Mouse (Mus musculus): ENCODE measurements around the gene Tmem132c. TPM values are rescaled to one million over a fixed set of nuclear protein-coding genes. Genes with fewer than 3 reads are reported as not detected.

Tmem132c gene
- polyA plus RNA-seq, 1 experiment from 2014 or later, result not detected

DNA sequence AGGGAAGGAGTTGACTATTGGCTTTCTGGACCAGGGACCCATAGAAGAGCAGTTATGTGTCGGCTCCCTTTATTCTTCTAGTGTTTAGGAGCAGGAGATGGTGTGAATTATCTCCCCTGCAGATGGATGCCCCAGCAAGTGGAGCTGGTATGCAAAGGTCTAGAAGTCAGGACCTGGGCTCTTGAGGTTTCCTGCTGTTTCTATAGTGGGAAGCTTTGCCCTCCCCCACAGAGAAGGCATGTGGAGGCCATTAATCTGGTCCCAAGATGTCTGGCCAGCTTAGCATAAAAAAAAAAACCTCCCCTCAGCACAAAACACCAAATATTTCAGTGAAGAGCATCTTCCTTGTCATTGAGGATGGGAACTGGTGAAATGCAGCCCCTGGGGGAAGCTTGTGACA, 57.4 kb downstream of the Tmem132c start:
- 60% methylated on average over 1 of the region's 1 CpGs for WGBS (ENCODE audit: missing documents)
- H3K27ac ChIP-seq, result no peak overlapping the region
- H3K4me3 ChIP-seq (ENCODE audit: inconsistent target), result no peak overlapping the region
- no peaks in the 10 kb centered on the region for H3K36me3 ChIP-seq (ENCODE audit: inconsistent target)
- no peaks in the 10 kb centered on the region for H3K79me2 ChIP-seq (ENCODE audit: inconsistent target)

DNA sequence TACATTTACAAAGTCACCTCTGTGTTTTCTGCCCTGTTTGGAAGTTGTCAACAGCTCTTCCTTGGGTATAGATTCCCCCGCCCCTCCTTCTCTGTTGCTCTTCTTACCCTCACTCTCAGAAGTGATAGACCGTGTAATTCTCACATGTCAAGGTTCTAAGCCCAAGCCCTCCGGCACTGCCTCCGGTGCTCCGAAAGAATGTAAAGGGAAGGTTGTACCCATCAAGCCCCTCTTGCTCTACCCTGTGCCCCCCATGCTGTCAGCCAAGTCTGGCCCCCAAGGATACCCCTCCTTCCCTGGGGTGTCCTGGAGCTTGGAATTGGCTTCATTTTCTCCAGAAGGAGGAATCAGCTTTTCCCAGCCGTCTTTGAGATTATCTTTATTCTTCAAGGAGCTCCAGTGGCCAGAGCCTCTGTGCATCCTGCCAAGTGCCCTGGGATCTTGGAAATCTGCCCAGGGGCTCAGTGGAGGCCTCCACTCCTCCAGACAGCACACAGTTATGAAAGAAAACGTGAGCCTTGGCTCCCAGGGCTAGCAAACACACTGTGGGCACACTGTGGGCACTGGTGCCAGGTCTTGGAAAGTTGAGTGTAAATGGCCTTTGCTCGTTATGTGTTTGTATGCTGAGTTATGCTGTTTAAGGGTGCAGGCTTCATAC, 59.1 kb downstream of the Tmem132c start:
- H3K36me3 ChIP-seq (ENCODE audit: inconsistent target), result no peaks in the 10 kb centered on the region
- H3K79me2 ChIP-seq (ENCODE audit: inconsistent target), result no peaks in the 10 kb centered on the region
- WGBS (ENCODE audit: missing documents), result 82% methylated on average over 8 of the region's 8 CpGs
- no peak overlapping the region for H3K27ac ChIP-seq
- H3K4me3 ChIP-seq (ENCODE audit: inconsistent target), result no peak overlapping the region

GRCm38 (mm10) chr5:127305312-127305711, 63.7 kb downstream of the Tmem132c start:
- 84% methylated on average over 5 of the region's 5 CpGs for WGBS (ENCODE audit: missing documents)
- H3K27ac ChIP-seq, result no peak overlapping the region
- no peaks in the 10 kb centered on the region for H3K36me3 ChIP-seq (ENCODE audit: inconsistent target)
- H3K79me2 ChIP-seq (ENCODE audit: inconsistent target), result no peaks in the 10 kb centered on the region
- no peak overlapping the region for H3K4me3 ChIP-seq (ENCODE audit: inconsistent target)

GRCm38 (mm10) chr5:127305719-127306118, 64.1 kb downstream of the Tmem132c start:
- no peaks in the 10 kb centered on the region for H3K79me2 ChIP-seq (ENCODE audit: inconsistent target)
- H3K27ac ChIP-seq, result no peak overlapping the region
- no peaks in the 10 kb centered on the region for H3K36me3 ChIP-seq (ENCODE audit: inconsistent target)
- H3K4me3 ChIP-seq (ENCODE audit: inconsistent target), result no peak overlapping the region
- 70% methylated on average over 5 of the region's 5 CpGs for WGBS (ENCODE audit: missing documents)

DNA sequence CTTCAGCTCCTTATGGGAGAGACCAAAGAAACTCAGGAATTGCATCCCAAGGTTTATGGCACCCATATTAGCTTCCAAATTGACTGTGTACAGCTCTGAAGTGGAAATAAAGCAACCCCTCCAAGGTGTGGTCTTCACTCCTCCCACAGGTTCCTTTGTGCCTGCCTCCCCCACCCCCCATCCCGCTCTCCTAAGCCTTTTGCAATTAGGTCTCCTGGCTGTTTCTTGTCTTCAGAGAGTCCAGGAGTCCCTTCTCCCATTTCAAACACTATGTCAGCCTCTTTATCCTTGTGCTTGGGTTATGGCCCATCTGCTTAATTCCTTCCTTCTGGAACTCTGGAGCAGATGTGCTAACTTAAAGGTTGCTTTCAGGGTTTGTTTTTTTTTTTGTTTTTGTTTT, 65.1 kb downstream of the Tmem132c start:
- Histone ChIP-seq H3K4me3 (ENCODE audit: inconsistent target) (no peak overlapping the region), H3K27ac (no peak overlapping the region), H3K79me2 (ENCODE audit: inconsistent target) (no peaks in the 10 kb centered on the region), H3K36me3 (ENCODE audit: inconsistent target) (no peaks in the 10 kb centered on the region)
- 64% methylated on average over 1 of the region's 1 CpGs for WGBS (ENCODE audit: missing documents)

- H3K27ac ChIP-seq, result no peak overlapping the region
- H3K79me2 ChIP-seq (ENCODE audit: inconsistent target), result no peaks in the 10 kb centered on the region
- H3K4me3 ChIP-seq (ENCODE audit: inconsistent target), result no peak overlapping the region
- no peaks in the 10 kb centered on the region for H3K36me3 ChIP-seq (ENCODE audit: inconsistent target)
- 49% methylated on average over 14 of the region's 14 CpGs for WGBS (ENCODE audit: missing documents)
Measured at GRCm38 (mm10) chr5:127310318-127311004, 68.9 kb downstream of the Tmem132c start.

DNA sequence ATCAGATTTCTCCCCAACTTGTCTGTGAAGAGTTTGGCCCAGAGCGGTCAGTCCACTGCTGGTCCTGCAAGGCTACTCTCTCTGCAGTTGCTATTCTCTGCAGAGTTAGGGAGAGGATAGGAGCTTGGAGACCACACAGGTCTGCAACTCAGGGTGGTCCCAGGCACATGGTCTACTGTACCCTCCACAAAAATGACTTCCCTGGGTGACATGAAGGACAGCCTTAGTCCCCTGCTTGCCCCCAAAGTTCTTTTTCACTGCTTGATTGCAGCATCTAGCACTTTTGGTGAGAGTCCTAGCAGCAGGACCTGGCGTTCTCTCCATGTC, 69.4 kb downstream of the Tmem132c start:
- Histone ChIP-seq H3K79me2 (ENCODE audit: inconsistent target) (no peaks in the 10 kb centered on the region), H3K27ac (no peak overlapping the region), H3K4me3 (ENCODE audit: inconsistent target) (no peak overlapping the region), H3K36me3 (ENCODE audit: inconsistent target) (no peaks in the 10 kb centered on the region)
- WGBS (ENCODE audit: missing documents), result 84% methylated on average over 2 of the region's 2 CpGs

DNA sequence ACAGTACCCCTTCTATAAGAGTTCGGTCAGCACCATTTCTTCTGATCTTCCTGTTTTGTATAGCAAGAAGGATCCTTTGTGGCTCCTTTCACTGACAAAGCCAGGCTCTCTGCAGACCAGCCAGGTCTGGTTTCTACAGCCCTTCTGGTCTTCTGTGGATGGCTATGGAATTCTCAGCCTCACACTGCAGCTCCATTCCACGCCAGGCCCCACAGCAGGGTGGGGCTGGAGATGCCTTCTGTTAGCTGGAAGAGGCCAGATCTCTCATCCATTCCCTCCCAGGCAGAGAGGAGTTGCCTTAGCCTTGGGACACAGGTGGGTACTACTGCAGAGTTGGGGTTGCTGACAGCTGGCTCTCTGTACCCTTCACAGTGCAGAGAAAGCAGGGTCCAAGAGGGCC, 72.0 kb downstream of the Tmem132c start:
- Histone ChIP-seq H3K27ac (no peak overlapping the region), H3K4me3 (ENCODE audit: inconsistent target) (no peak overlapping the region), H3K79me2 (ENCODE audit: inconsistent target) (no peaks in the 10 kb centered on the region), H3K36me3 (ENCODE audit: inconsistent target) (no peaks in the 10 kb centered on the region)
- 78% methylated on average over 2 of the region's 2 CpGs for WGBS (ENCODE audit: missing documents)

GRCm38 (mm10) chr5:127319096-127319779, 77.6 kb downstream of the Tmem132c start:
- WGBS (ENCODE audit: missing documents), result 90% methylated on average over 12 of the region's 12 CpGs
- H3K4me3 ChIP-seq (ENCODE audit: inconsistent target), result no peak overlapping the region
- no peak overlapping the region for H3K27ac ChIP-seq
- no peaks in the 10 kb centered on the region for H3K36me3 ChIP-seq (ENCODE audit: inconsistent target)
- no peaks in the 10 kb centered on the region for H3K79me2 ChIP-seq (ENCODE audit: inconsistent target)

- Histone ChIP-seq H3K27ac (no peak overlapping the region), H3K79me2 (ENCODE audit: inconsistent target) (no peaks in the 10 kb centered on the region), H3K36me3 (ENCODE audit: inconsistent target) (no peaks in the 10 kb centered on the region), H3K4me3 (ENCODE audit: inconsistent target) (no peak overlapping the region)
- 50% methylated on average over 2 of the region's 2 CpGs for WGBS (ENCODE audit: missing documents)
Measured at GRCm38 (mm10) chr5:127324645-127325044, 83.0 kb downstream of the Tmem132c start.

DNA sequence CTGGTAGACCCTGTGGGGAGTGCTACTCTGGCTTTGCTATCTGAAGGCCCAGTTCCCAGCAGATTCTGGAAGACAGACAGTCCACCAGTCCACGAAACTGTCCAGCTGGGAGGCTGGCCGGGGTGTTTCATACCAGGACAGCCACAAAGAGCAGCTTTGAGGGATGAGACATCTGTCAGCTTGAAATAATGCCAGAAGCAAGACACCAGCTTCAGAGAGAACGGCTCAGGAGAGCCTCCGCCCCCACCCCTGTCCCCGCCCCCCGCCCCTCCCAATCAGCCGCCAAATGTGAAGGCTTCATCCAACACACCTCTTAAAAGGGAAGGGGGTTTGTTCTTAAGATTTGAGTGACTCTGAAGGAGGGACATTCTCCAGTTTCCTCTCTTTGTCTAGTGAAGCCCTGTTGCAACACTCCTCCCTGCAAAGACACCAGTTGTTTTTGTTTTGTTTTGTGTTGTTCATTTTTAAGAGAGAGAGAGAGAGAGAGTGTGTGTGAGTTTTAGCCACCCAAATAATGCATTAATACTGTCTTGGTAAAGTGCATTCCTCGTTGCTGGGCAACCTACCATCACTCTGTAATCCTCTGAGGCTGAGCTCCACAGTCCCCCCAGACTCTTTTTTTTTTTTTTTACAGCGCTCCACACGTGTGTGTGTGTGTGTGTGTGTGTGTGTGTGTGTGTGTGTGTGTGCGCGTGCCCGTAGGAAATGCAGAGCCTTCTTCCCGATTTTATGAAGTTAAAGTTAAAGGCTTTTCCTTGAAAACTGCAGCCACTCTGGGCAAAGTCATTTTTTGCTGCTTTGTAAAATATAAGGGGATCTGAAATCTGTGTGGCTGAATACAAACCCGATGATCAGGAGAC, 94.7 kb downstream of the Tmem132c start:
- Histone ChIP-seq H3K4me3 (ENCODE audit: inconsistent target) (no peak overlapping the region), H3K79me2 (ENCODE audit: inconsistent target) (no peaks in the 10 kb centered on the region), H3K27ac (no peak overlapping the region), H3K36me3 (ENCODE audit: inconsistent target) (no peaks in the 10 kb centered on the region)
- WGBS (ENCODE audit: missing documents), result 24% methylated on average over 10 of the region's 15 CpGs

- Histone ChIP-seq H3K27ac (no peak overlapping the region), H3K79me2 (ENCODE audit: inconsistent target) (no peaks in the 10 kb centered on the region), H3K36me3 (ENCODE audit: inconsistent target) (no peaks in the 10 kb centered on the region), H3K4me3 (ENCODE audit: inconsistent target) (no peak overlapping the region)
- 56% methylated on average over 5 of the region's 5 CpGs for WGBS (ENCODE audit: missing documents)
Measured at GRCm38 (mm10) chr5:127336908-127337265, 95.3 kb downstream of the Tmem132c start.

GRCm38 (mm10) chr5:127339016-127339435, 97.4 kb downstream of the Tmem132c start:
- H3K36me3 ChIP-seq (ENCODE audit: inconsistent target), result no peaks in the 10 kb centered on the region
- no peak overlapping the region for H3K27ac ChIP-seq
- no peaks in the 10 kb centered on the region for H3K79me2 ChIP-seq (ENCODE audit: inconsistent target)
- 59% methylated on average over 5 of the region's 5 CpGs for WGBS (ENCODE audit: missing documents)
- no peak overlapping the region for H3K4me3 ChIP-seq (ENCODE audit: inconsistent target)

GRCm38 (mm10) chr5:127341158-127341557, 99.5 kb downstream of the Tmem132c start:
- Histone ChIP-seq H3K36me3 (ENCODE audit: inconsistent target) (no peaks in the 10 kb centered on the region), H3K4me3 (ENCODE audit: inconsistent target) (no peak overlapping the region), H3K27ac (no peak overlapping the region), H3K79me2 (ENCODE audit: inconsistent target) (no peaks in the 10 kb centered on the region)
- 15% methylated on average over 3 of the region's 3 CpGs for WGBS (ENCODE audit: missing documents)
